Mouse (Mus musculus) kidney, postnatal 14 days (tissue): ENCODE measurements around the gene Slc5a8.

Experiments used
- DNase-seq: peaks from one replicate; pipeline ENCODE4 v3.0.0; 2022; ENCODE audit warnings: mixed read lengths

The Slc5a8 gene

DNA sequence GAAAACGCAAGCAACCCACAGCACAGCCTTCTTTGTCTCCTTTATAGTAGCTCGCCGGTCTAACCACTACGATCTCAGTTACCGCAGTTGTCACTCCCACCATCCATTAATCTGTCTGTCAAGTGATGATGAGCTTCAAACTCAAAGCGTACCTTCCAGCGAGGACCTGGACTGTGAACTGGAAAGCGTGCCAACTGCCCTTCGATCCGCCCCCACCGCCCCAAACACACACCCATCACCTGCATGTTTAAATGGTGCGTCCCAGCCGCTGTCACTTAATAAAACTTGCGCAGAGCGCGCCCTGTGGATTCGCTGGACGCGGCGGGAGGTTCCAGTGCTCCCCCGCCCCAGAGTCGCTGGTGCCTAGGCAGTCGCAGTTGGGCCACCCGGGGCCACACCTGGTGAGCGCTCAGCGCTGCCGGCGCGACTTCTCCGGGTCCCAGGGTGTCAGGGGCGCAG lies at the start of gene Slc5a8:
Gene Slc5a8, plus strand, starts transcription at position 361 of the 459 bp plus-strand sequence.
- DNase-seq, result peak; percentile 82

- peak; percentile 21 for DNase-seq
Measured at GRCm38 (mm10) chr10:88848876-88849476, 36.8 kb upstream of the Slc5a8 start.

- no peak for DNase-seq
Measured at GRCm38 (mm10) chr10:88849976-88850375, 35.8 kb upstream of the Slc5a8 start.

GRCm38 (mm10) chr10:88853326-88853725 lies 32.5 kb upstream of the Slc5a8 start:
- DNase-seq, result peak; percentile 4

DNA sequence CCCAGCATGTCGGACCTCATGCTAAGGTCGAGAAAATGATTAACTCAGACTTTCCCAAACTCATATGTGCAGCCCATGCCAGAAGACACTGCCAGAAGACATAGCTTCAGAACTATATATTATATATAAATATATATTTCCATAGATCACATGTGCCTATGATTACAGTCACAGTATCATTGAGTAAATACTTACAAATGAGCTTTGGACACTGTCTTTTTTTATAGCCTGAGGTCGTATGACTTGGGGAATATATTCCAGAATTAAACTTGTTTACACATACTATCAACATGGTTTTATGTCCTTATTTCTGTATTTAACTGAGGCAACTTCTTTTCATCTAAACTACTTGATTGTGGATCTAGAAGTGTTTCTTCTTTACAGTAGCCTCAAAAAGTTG lies 24.9 kb upstream of the Slc5a8 start:
- DNase-seq, result no peak

DNA sequence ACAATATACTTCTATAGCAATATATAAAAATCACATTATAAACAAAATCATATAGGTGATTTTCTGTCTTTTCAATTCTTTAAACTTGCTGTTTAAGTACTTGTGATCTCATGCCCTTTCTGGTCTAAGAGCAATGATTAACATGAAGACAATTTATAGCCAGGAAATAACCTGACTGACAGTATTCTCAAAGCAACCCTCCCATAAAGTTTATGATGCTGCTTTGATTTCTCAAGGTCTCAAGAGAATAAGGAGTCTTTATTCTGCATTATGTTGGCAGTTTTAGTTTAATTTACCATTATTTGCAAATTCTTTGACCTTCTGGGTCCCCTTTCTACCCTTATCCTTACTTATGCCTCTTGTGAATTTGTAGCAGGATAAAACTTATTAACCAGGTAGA lies 24.4 kb upstream of the Slc5a8 start:
- DNase-seq, result no peak

DNA sequence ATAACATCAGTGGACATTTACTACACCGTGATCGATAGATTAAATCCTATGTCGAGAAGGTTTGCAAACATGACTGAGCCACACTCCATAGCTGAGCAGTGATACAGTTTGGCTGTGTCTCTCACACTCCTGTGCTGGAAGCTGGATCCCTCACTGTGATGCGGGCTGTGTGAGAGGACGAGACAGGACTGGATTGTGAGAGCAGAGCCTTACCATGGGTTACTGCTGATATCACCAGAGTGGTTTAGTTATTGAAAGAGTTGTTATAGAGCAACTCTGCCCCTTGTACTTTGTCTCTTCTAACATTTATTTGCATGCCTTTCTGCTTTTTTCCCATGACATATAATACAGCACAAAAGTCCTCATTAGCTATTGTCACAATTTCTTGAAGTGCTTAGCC lies 23.5 kb upstream of the Slc5a8 start:
- DNase-seq, result peak; percentile 25

DNA sequence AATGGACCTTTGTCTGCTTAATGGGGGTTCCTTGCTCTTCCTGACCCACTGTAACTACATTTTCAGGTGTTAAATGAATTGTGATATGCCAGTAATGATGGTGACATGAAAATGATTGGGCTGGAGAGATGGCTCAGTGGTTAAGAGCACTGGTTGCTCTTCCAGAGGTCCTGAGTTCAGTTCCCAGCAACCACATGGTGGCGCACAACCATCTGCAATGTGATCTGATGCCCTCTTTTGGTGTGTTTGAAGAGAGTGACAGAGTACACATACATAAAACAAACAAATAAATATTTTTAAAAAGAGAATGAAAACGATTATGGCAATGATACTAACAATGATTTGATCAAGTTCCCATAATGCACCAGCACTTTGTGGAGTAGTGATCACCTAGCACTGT lies 19.8 kb upstream of the Slc5a8 start:
- no peak for DNase-seq

DNA sequence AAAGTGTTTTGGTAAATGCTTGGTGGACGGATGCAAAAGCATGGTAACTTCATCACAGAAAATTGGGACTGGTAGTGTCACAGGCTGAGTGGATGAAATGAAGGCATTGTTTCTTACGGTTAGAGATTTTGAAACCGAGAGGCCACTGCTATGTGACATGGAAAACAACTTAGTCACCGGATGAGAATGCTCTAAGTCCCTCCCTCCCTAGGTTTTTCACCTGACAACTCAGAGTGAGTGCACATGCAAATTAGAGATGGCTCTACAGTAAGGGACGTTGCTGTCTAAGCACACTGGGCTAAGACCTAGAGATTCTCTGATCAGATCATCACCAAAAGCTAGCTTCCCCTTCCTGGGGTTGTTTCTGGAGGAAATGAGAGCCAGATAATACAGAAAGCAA lies 10.9 kb upstream of the Slc5a8 start:
- DNase-seq, result no peak

- DNase-seq, result no peak
Measured at GRCm38 (mm10) chr10:88877421-88877820, 8.4 kb upstream of the Slc5a8 start.

GRCm38 (mm10) chr10:88883721-88884120 lies 2.1 kb upstream of the Slc5a8 start:
- no peak for DNase-seq

- DNase-seq, result no peak
Measured at GRCm38 (mm10) chr10:88884836-88885235, 956 bp upstream of the Slc5a8 start.

- DNase-seq, result no peak
Measured at GRCm38 (mm10) chr10:88886114-88886513, 322 bp downstream of the Slc5a8 start.

DNA sequence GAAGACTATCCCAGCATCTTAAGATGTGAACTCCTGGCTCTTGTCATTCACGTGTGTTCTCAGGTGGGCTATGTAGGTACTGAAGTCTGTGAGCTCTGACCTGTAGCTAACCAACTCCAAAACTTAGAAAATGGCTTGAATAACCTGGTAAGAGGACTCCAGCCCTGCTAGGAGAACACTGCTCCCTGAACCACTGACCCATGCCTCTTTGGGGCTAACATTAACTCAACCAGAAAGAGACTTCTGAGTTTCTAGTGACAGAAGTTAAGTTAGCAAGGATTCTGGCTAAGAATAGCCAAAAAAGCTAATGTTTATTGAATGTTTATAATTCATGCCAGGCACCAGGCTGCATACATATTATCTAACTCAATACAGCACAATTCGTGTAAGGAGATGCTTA lies 2.6 kb downstream of the Slc5a8 start:
- DNase-seq, result peak; percentile 6

GRCm38 (mm10) chr10:88891410-88891809 lies 5.6 kb downstream of the Slc5a8 start:
- no peak for DNase-seq

DNA sequence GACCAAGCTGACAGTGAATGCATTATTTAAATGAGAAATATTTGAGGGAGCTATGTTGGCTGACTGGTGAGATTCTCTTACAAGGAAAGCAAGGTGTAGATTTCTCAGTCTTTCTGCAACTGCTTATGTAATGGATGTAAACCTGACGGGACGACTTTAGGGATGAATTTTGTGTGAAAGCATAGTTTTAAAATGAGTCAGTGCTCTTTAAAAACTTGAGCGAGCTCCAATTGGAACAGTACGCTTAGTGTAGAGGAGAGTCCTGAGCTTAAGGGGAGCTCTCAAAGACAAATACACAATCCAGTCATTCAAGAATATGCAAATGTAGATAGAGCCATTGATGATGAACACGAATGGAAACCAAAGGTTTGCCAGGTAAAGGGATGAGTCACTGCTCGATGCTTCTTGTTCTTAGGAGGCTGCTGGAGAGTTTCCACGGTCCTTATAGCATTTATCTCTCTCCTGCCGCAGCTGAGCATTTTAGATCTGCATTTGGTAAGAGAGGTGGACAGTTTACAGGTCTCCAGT lies 6.8 kb downstream of the Slc5a8 start:
- DNase-seq, result no peak

- DNase-seq, result no peak
Measured at GRCm38 (mm10) chr10:88897032-88897431, 11.2 kb downstream of the Slc5a8 start.

GRCm38 (mm10) chr10:88949649-88950296 lies 64.0 kb downstream of the Slc5a8 start:
- DNase-seq, result no peak

GRCm38 (mm10) chr10:88950297-88950653 lies 64.5 kb downstream of the Slc5a8 start:
- no peak for DNase-seq

DNA sequence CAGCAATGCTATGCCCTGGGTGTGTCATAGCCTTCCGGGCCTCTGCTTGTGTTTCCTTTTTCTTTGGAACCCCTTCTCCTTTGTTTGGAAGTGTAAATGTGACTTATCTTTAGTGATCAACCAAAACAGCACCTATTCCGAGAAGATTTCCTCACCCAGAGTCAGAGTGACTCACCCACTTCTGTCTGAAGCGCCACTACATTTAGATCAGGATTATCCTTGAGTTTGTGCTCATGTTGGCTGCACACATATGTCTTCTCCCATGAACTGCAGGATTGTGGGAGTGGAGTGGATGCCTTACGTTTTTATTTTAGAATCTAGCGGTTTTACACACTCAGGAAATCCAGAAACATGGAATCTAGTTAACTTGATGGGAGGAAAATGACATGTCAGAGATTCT lies 75.0 kb downstream of the Slc5a8 start:
- no peak for DNase-seq

DNA sequence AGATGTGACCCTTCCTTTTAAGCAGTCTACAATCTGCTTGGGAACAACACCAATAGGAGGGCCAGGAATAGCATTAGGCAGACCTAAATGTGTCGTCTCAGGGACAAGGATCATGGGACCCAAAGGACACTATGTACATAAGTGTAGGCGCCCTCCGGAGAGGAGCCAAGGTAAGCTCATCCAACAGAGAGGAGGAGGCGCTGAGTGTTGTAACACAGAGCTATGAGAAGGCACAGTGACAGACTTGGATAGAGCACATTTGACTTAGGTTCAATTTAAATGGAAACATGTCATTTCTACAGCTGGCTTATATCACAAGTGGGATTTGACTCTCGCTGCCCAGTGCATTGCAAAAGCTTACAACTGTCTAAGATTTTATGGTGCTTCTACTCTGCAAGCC lies 82.8 kb downstream of the Slc5a8 start:
- DNase-seq, result no peak

DNA sequence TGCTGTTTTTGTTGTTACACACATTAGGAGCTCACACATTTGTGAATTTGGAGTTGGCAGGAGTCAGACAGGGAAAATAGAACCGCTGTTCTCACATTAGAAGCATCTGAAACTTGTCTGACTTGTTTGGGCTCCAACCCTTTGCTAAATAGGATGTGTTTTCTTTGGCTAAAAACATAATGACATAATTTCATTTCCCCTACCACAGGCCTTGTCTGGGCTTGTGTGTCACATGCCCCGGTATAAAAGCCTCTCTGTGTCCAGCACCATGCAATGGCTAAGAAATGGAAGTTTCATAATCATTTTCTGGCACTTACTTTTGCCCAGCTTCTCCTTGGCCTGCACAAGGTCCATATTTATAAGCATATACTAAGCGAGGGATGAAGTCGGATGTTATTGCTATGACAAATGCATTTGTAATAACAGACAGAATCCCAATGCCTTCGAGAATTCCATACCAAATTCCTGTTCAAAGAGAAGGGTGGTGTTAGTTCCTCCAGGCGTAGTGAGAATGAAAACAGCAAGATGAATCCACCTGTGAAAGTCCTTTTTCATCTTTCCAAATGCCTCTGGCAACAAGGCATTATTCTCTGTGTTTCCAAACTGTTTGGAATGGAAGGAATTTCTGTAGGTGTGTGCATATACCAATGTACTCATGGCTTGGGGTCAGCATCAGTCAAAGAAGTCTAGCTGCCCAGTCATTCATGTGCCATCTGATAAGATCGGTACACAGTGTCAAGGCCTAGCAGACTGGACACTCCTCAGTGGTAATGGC lies 85.3 kb downstream of the Slc5a8 start:
- DNase-seq, result no peak

DNA sequence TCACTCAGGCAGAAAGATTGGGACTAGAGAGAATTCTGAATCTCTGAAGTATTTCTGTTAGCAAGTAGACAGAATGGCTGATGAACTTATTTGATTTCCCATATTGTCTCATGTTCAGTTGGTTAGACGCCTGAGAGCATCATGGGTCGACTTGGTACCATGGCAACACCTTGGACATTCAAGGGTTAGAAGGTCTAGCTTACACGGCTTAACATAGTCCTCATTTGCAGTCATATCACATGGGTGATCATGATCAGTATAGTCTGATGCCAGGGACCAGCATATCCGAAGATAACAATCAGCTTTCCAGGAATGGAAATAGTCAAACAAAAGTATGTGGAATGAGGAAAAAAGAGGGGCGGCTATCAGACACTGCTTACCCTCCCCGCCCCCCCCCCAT lies 93.1 kb downstream of the Slc5a8 start:
- DNase-seq, result no peak
